Mouse (Mus musculus): Measurements from ENCODE around the gene Ppfibp1. TPM values are rescaled to one million over a fixed set of nuclear protein-coding genes. Genes with fewer than 3 reads are reported as not detected.

The Ppfibp1 gene
- polyA plus RNA-seq, 1 experiment from 2014 or later = 50.5 TPM

- H3K27me3 ChIP-seq (replicated peaks; ENCODE audit: insufficient read depth, low read length) = no peaks in the 10 kb centered on the region
- H3K36me3 ChIP-seq (ENCODE audit: insufficient read depth, low read length) = no peaks in the 10 kb centered on the region
- ATAC-seq = peak; percentile 45
- H3K27ac ChIP-seq (ENCODE audit: low read length) = peak overlapping the region; percentile 92
- H3K4me3 ChIP-seq (ENCODE audit: low read depth, low read length) = peak overlapping the region; percentile 79
- TF ChIP-seq CTCF (IDR thresholded peaks at IDR 0.05) (no peak), EP300 (IDR thresholded peaks at IDR 0.05) (no peak)
- peak overlapping the region; percentile 84 for H3K4me2 ChIP-seq (replicated peaks; ENCODE audit: low read depth, low read length)
- H3K9me3 ChIP-seq (ENCODE audit: low read length) = no peaks in the 10 kb centered on the region
- H3K9ac ChIP-seq (replicated peaks; ENCODE audit: low read depth) = peak overlapping the region; percentile 93
- H3K4me1 ChIP-seq (ENCODE audit: insufficient read depth, low read depth, low read length) = peaks cover 16% of the 10 kb centered on the region; the same call in 1 of the 2 replicates
- WGBS = 7% methylated on average over 23 of the region's 26 CpGs
- peak; percentile 64 for DNase-seq (ENCODE audit: low spot score)
Observed at GRCm38 (mm10) chr6:146888660-146889490, 588 bp downstream of the Ppfibp1 start.

- Histone ChIP-seq H3K9me3 (ENCODE audit: low read length) (no peaks in the 10 kb centered on the region), H3K4me3 (ENCODE audit: low read depth, low read length) (no peak overlapping the region), H3K4me1 (ENCODE audit: insufficient read depth, low read depth, low read length) (peaks cover 16% of the 10 kb centered on the region; the same call in 1 of the 2 replicates), H3K36me3 (ENCODE audit: insufficient read depth, low read length) (no peaks in the 10 kb centered on the region), H3K9ac (replicated peaks; ENCODE audit: low read depth) (no peak overlapping the region), H3K4me2 (replicated peaks; ENCODE audit: low read depth, low read length) (peak overlapping the region; percentile 37), H3K27ac (ENCODE audit: low read length) (peak overlapping the region; percentile 6; the same call in 1 of the 2 replicates), H3K27me3 (replicated peaks; ENCODE audit: insufficient read depth, low read length) (no peaks in the 10 kb centered on the region)
- no peak for TF ChIP-seq EP300 (IDR thresholded peaks at IDR 0.05)
- no peak for TF ChIP-seq CTCF (IDR thresholded peaks at IDR 0.05)
- 60% methylated on average over 2 of the region's 2 CpGs for WGBS
- DNase-seq (ENCODE audit: low spot score) (no peak), ATAC-seq (no peak)
Observed at GRCm38 (mm10) chr6:146890215-146890614, 1.9 kb downstream of the Ppfibp1 start.

- TF ChIP-seq EP300 (IDR thresholded peaks at IDR 0.05) (0 out of 2 replicates have a peak, but pooled peaks have one; percentile 17), CTCF (IDR thresholded peaks at IDR 0.05) (no peak)
- no peaks in the 10 kb centered on the region for H3K9me3 ChIP-seq (ENCODE audit: low read length)
- H3K4me3 ChIP-seq (ENCODE audit: low read depth, low read length) = no peak overlapping the region
- ATAC-seq (no peak), DNase-seq (ENCODE audit: low spot score) (peak; percentile 53)
- peaks cover 16% of the 10 kb centered on the region; the same call in 1 of the 2 replicates for H3K4me1 ChIP-seq (ENCODE audit: insufficient read depth, low read depth, low read length)
- H3K27ac ChIP-seq (ENCODE audit: low read length) = peak overlapping the region; percentile 6; the same call in 1 of the 2 replicates
- no peaks in the 10 kb centered on the region for H3K36me3 ChIP-seq (ENCODE audit: insufficient read depth, low read length)
- no peak overlapping the region for H3K9ac ChIP-seq (replicated peaks; ENCODE audit: low read depth)
- H3K4me2 ChIP-seq (replicated peaks; ENCODE audit: low read depth, low read length) = peak overlapping the region; percentile 37
- no peaks in the 10 kb centered on the region for H3K27me3 ChIP-seq (replicated peaks; ENCODE audit: insufficient read depth, low read length)
Observed at GRCm38 (mm10) chr6:146890633-146891032, 2.3 kb downstream of the Ppfibp1 start.

GRCm38 (mm10) chr6:146893890-146894289 lies 5.6 kb downstream of the Ppfibp1 start:
- 53% methylated on average over 2 of the region's 2 CpGs for WGBS
- Histone ChIP-seq H3K27me3 (replicated peaks; ENCODE audit: insufficient read depth, low read length) (no peaks in the 10 kb centered on the region), H3K27ac (ENCODE audit: low read length) (no peak overlapping the region), H3K4me2 (replicated peaks; ENCODE audit: low read depth, low read length) (no peak overlapping the region), H3K4me1 (ENCODE audit: insufficient read depth, low read depth, low read length) (peaks cover 14% of the 10 kb centered on the region), H3K9ac (replicated peaks; ENCODE audit: low read depth) (no peak overlapping the region), H3K36me3 (ENCODE audit: insufficient read depth, low read length) (no peaks in the 10 kb centered on the region), H3K9me3 (ENCODE audit: low read length) (no peaks in the 10 kb centered on the region), H3K4me3 (ENCODE audit: low read depth, low read length) (no peak overlapping the region)
- ATAC-seq = no peak
- no peak for TF ChIP-seq EP300 (IDR thresholded peaks at IDR 0.05)
- no peak for TF ChIP-seq CTCF (IDR thresholded peaks at IDR 0.05)
- DNase-seq (ENCODE audit: low spot score) = no peak

- 75% methylated on average over 6 of the region's 6 CpGs for WGBS
- Histone ChIP-seq H3K36me3 (ENCODE audit: insufficient read depth, low read length) (no peaks in the 10 kb centered on the region), H3K4me3 (ENCODE audit: low read depth, low read length) (no peak overlapping the region), H3K4me1 (ENCODE audit: insufficient read depth, low read depth, low read length) (peaks cover 8% of the 10 kb centered on the region; the same call in 1 of the 2 replicates), H3K9me3 (ENCODE audit: low read length) (no peaks in the 10 kb centered on the region), H3K27ac (ENCODE audit: low read length) (no peak overlapping the region), H3K27me3 (replicated peaks; ENCODE audit: insufficient read depth, low read length) (no peaks in the 10 kb centered on the region), H3K4me2 (replicated peaks; ENCODE audit: low read depth, low read length) (no peak overlapping the region), H3K9ac (replicated peaks; ENCODE audit: low read depth) (no peak overlapping the region)
- DNase-seq (ENCODE audit: low spot score) (no peak), ATAC-seq (no peak)
- TF ChIP-seq CTCF (IDR thresholded peaks at IDR 0.05) = no peak
- TF ChIP-seq EP300 (IDR thresholded peaks at IDR 0.05) = no peak
Observed at GRCm38 (mm10) chr6:146898709-146899108, 10.4 kb downstream of the Ppfibp1 start.

- Histone ChIP-seq H3K27me3 (replicated peaks; ENCODE audit: insufficient read depth, low read length) (no peaks in the 10 kb centered on the region), H3K4me3 (ENCODE audit: low read depth, low read length) (no peak overlapping the region), H3K4me1 (ENCODE audit: insufficient read depth, low read depth, low read length) (peaks cover 8% of the 10 kb centered on the region; the same call in 1 of the 2 replicates), H3K9me3 (ENCODE audit: low read length) (no peaks in the 10 kb centered on the region), H3K4me2 (replicated peaks; ENCODE audit: low read depth, low read length) (no peak overlapping the region), H3K9ac (replicated peaks; ENCODE audit: low read depth) (no peak overlapping the region), H3K27ac (ENCODE audit: low read length) (no peak overlapping the region), H3K36me3 (ENCODE audit: insufficient read depth, low read length) (no peaks in the 10 kb centered on the region)
- 46% methylated on average over 2 of the region's 2 CpGs for WGBS
- no peak for ATAC-seq
- no peak for DNase-seq (ENCODE audit: low spot score)
- no peak for TF ChIP-seq CTCF (IDR thresholded peaks at IDR 0.05)
- no peak for TF ChIP-seq EP300 (IDR thresholded peaks at IDR 0.05)
Observed at GRCm38 (mm10) chr6:146899647-146900046, 11.4 kb downstream of the Ppfibp1 start.
